Mouse (Mus musculus): Measurements from ENCODE around the gene Peak1. TPM values are rescaled to one million over a fixed set of nuclear protein-coding genes. Genes with fewer than 3 reads are reported as not detected.

The Peak1 gene
- polyA plus RNA-seq, 1 experiment from 2014 or later, result 2.2 TPM

DNA sequence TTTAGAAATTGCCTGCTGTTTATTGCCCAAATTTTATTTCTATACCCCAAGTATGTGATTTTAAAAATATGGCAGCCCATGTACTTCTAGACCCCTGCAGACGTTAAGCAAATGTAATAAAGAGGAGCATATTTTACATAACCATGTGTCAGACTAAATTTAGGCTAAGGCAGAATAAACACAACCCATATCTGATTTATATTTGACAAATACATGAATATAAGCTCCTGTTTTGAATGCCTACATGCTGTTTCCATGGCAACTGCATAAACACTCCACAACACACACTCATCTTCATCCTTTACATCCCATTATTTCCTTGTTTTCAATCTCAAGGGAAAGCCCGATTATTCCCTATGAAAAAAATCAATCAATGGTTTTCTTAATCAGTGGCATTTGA lies 108.8 kb downstream of the Peak1 start:
- H3K9me3 ChIP-seq (replicated peaks; ENCODE audit: control insufficient read depth, low read length, poor library complexity, severe bottlenecking), result no peaks in the 10 kb centered on the region
- no peak overlapping the region for H3K4me2 ChIP-seq (ENCODE audit: low read length)
- WGBS, result 35% methylated on average over 2 of the region's 2 CpGs
- H3K36me3 ChIP-seq (ENCODE audit: control insufficient read depth, insufficient read depth, low read length), result no peaks in the 10 kb centered on the region
- no peaks in the 10 kb centered on the region for H3K27me3 ChIP-seq (ENCODE audit: control insufficient read depth, insufficient read depth, low read depth, low read length)
- H3K27ac ChIP-seq (ENCODE audit: low read length), result no peak overlapping the region; the same call in 1 of the 2 replicates
- no peak overlapping the region for H3K9ac ChIP-seq (ENCODE audit: low read depth, low read length)
- no peak overlapping the region for H3K4me3 ChIP-seq (ENCODE audit: low read depth, low read length)
- H3K4me1 ChIP-seq (ENCODE audit: control insufficient read depth, insufficient read depth, low read length), result peaks cover 3% of the 10 kb centered on the region; the same call in 1 of the 2 replicates
- ATAC-seq, result no peak

DNA sequence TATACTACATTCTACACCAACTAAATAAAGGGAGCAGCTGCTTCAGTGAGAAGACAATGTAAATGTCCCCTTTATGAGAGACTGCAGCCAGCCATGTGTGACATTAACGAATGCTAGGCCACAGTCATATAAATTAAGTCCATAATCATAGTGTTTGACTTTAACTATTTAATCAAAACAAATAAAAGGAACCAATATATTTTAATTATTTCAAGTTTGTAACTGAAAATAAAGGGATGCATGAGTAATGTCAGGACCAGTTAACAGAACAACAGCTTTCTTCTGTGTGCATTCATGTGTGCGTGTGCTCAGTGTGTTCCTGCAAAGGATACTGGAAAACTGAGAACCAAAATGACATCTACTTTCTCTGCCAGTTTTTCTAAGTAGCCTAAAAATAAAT lies 113.3 kb downstream of the Peak1 start:
- Histone ChIP-seq H3K27ac (ENCODE audit: low read length) (no peak overlapping the region), H3K9me3 (replicated peaks; ENCODE audit: control insufficient read depth, low read length, poor library complexity, severe bottlenecking) (no peaks in the 10 kb centered on the region), H3K27me3 (ENCODE audit: control insufficient read depth, insufficient read depth, low read depth, low read length) (no peaks in the 10 kb centered on the region), H3K4me1 (ENCODE audit: control insufficient read depth, insufficient read depth, low read length) (peaks cover 3% of the 10 kb centered on the region; the same call in 1 of the 2 replicates), H3K4me2 (ENCODE audit: low read length) (no peak overlapping the region), H3K4me3 (ENCODE audit: low read depth, low read length) (no peak overlapping the region), H3K36me3 (ENCODE audit: control insufficient read depth, insufficient read depth, low read length) (no peaks in the 10 kb centered on the region), H3K9ac (ENCODE audit: low read depth, low read length) (no peak overlapping the region)
- no peak for ATAC-seq
- WGBS, result 64% methylated on average over 2 of the region's 2 CpGs

- no peaks in the 10 kb centered on the region for H3K36me3 ChIP-seq (ENCODE audit: control insufficient read depth, insufficient read depth, low read length)
- ATAC-seq, result no peak
Measured at GRCm38 (mm10) chr9:56302921-56303465, 114.9 kb downstream of the Peak1 start.

GRCm38 (mm10) chr9:56290019-56290418 lies 127.8 kb downstream of the Peak1 start:
- Histone ChIP-seq H3K9ac (ENCODE audit: low read depth, low read length) (no peak overlapping the region), H3K27ac (ENCODE audit: low read length) (no peak overlapping the region), H3K4me2 (ENCODE audit: low read length) (no peak overlapping the region), H3K36me3 (ENCODE audit: control insufficient read depth, insufficient read depth, low read length) (no peaks in the 10 kb centered on the region), H3K9me3 (replicated peaks; ENCODE audit: control insufficient read depth, low read length, poor library complexity, severe bottlenecking) (no peaks in the 10 kb centered on the region), H3K27me3 (ENCODE audit: control insufficient read depth, insufficient read depth, low read depth, low read length) (no peaks in the 10 kb centered on the region), H3K4me1 (ENCODE audit: control insufficient read depth, insufficient read depth, low read length) (no peaks in the 10 kb centered on the region), H3K4me3 (ENCODE audit: low read depth, low read length) (no peak overlapping the region)
- ATAC-seq, result no peak
- 93% methylated on average over 2 of the region's 2 CpGs for WGBS

More at GRCm38 (mm10) chr9:56302921-56303465, 114.9 kb downstream of the Peak1 start:
- 15% methylated on average over 3 of the region's 3 CpGs for WGBS
- Histone ChIP-seq H3K4me1 (ENCODE audit: control insufficient read depth, insufficient read depth, low read length) (peaks cover 2% of the 10 kb centered on the region; the same call in 1 of the 2 replicates), H3K9me3 (replicated peaks; ENCODE audit: control insufficient read depth, low read length, poor library complexity, severe bottlenecking) (no peaks in the 10 kb centered on the region), H3K4me2 (ENCODE audit: low read length) (no peak overlapping the region), H3K4me3 (ENCODE audit: low read depth, low read length) (no peak overlapping the region), H3K27me3 (ENCODE audit: control insufficient read depth, insufficient read depth, low read depth, low read length) (no peaks in the 10 kb centered on the region), H3K9ac (ENCODE audit: low read depth, low read length) (no peak overlapping the region), H3K27ac (ENCODE audit: low read length) (no peak overlapping the region)

- Histone ChIP-seq H3K4me2 (ENCODE audit: low read length) (no peak overlapping the region), H3K36me3 (ENCODE audit: control insufficient read depth, insufficient read depth, low read length) (no peaks in the 10 kb centered on the region), H3K27me3 (ENCODE audit: control insufficient read depth, insufficient read depth, low read depth, low read length) (no peaks in the 10 kb centered on the region), H3K4me1 (ENCODE audit: control insufficient read depth, insufficient read depth, low read length) (no peaks in the 10 kb centered on the region), H3K9ac (ENCODE audit: low read depth, low read length) (no peak overlapping the region), H3K27ac (ENCODE audit: low read length) (no peak overlapping the region), H3K4me3 (ENCODE audit: low read depth, low read length) (no peak overlapping the region), H3K9me3 (replicated peaks; ENCODE audit: control insufficient read depth, low read length, poor library complexity, severe bottlenecking) (no peaks in the 10 kb centered on the region)
- 87% methylated on average over 5 of the region's 5 CpGs for WGBS
- no peak for ATAC-seq
Measured at GRCm38 (mm10) chr9:56282481-56282880, 135.4 kb downstream of the Peak1 start.

DNA sequence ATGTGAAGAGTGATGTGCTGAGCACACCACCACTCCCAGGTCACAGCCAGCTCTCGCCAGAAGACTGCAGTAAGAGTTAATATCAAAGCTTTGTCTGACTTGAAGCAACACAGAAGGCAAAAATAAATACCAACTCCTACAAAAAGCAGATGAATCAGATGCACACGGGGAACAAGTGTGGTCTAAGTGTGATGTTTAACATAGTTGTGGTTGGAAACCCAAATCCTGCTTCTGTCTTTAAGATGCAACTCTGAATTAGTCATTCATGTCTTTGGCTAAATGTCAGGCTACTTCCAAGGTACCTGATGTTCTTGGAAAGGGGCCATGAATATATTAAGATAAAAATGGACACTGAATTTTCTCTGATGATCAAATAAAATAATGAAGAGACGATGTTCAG lies 144.3 kb downstream of the Peak1 start:
- WGBS, result 91% methylated on average over 3 of the region's 3 CpGs

GRCm38 (mm10) chr9:56272247-56272598 lies 145.6 kb downstream of the Peak1 start:
- Histone ChIP-seq H3K4me2 (ENCODE audit: low read length) (no peak overlapping the region), H3K27me3 (ENCODE audit: control insufficient read depth, insufficient read depth, low read depth, low read length) (no peaks in the 10 kb centered on the region), H3K36me3 (ENCODE audit: control insufficient read depth, insufficient read depth, low read length) (no peaks in the 10 kb centered on the region), H3K9ac (ENCODE audit: low read depth, low read length) (no peak overlapping the region), H3K4me1 (ENCODE audit: control insufficient read depth, insufficient read depth, low read length) (peaks cover 5% of the 10 kb centered on the region; the same call in 1 of the 2 replicates), H3K4me3 (ENCODE audit: low read depth, low read length) (no peak overlapping the region), H3K27ac (ENCODE audit: low read length) (no peak overlapping the region), H3K9me3 (replicated peaks; ENCODE audit: control insufficient read depth, low read length, poor library complexity, severe bottlenecking) (peaks cover 3% of the 10 kb centered on the region; the same call in 1 of the 2 replicates)
- ATAC-seq, result no peak
- 90% methylated on average over 2 of the region's 2 CpGs for WGBS

More for the DNA sequence above, 144.3 kb downstream of the Peak1 start:
- Histone ChIP-seq H3K4me1 (ENCODE audit: control insufficient read depth, insufficient read depth, low read length) (peaks cover 5% of the 10 kb centered on the region; the same call in 1 of the 2 replicates), H3K4me3 (ENCODE audit: low read depth, low read length) (no peak overlapping the region), H3K9ac (ENCODE audit: low read depth, low read length) (no peak overlapping the region), H3K27me3 (ENCODE audit: control insufficient read depth, insufficient read depth, low read depth, low read length) (no peaks in the 10 kb centered on the region), H3K27ac (ENCODE audit: low read length) (no peak overlapping the region), H3K9me3 (replicated peaks; ENCODE audit: control insufficient read depth, low read length, poor library complexity, severe bottlenecking) (peaks cover 3% of the 10 kb centered on the region; the same call in 1 of the 2 replicates), H3K4me2 (ENCODE audit: low read length) (no peak overlapping the region), H3K36me3 (ENCODE audit: control insufficient read depth, insufficient read depth, low read length) (no peaks in the 10 kb centered on the region)
- ATAC-seq, result no peak

DNA sequence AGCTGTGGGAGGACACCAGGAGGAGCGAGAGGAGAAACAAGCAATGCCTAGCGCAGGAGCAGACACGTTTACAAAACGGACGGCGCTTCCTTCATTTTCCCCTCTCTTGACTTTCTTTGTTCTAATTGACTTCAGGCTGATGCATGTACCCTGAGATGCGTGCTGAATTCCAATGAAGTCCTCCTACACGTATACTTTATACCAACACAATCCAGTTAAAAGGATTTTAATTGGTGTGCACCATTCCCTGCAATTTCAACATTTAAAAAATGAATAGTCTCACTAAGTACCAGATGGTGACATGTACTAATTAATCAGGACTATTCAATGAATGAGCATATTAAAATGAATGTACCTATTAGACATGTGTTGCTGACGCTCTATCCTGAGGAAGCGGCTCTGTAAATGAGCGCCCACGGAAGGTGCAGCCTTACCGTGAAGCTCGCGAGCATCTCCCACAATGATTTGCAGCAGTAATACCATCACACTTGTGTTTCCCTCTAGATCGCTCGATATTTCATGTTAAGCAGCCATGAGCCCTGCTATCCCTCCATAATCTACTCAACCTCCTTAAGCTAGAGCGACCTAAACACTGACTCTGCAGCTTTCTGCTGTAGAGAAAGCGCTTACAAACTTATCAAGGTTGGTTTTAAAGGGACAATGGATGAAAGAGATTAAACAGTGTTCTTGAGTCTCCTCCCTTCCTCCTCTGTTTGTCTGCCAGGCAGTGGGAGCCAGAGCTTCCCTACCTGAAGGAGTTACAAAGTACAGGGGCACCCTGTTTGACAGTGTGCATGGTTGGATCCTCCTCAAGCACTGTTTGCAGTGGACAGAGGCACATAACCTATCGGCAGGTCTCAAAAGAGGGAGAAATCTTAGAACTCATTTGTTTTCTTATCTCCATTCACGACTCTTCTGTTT lies 146.3 kb downstream of the Peak1 start:
- peak overlapping the region; percentile 7; the same call in 1 of the 2 replicates for H3K27ac ChIP-seq (ENCODE audit: low read length)
- peak overlapping the region; percentile 26; the same call in 1 of the 2 replicates for H3K4me2 ChIP-seq (ENCODE audit: low read length)
- no peak overlapping the region for H3K4me3 ChIP-seq (ENCODE audit: low read depth, low read length)
- WGBS, result 65% methylated on average over 21 of the region's 21 CpGs
- H3K36me3 ChIP-seq (ENCODE audit: control insufficient read depth, insufficient read depth, low read length), result no peaks in the 10 kb centered on the region
- H3K9ac ChIP-seq (ENCODE audit: low read depth, low read length), result no peak overlapping the region
- H3K27me3 ChIP-seq (ENCODE audit: control insufficient read depth, insufficient read depth, low read depth, low read length), result no peaks in the 10 kb centered on the region
- peaks cover 5% of the 10 kb centered on the region; the same call in 1 of the 2 replicates for H3K4me1 ChIP-seq (ENCODE audit: control insufficient read depth, insufficient read depth, low read length)
- peaks cover 3% of the 10 kb centered on the region; the same call in 1 of the 2 replicates for H3K9me3 ChIP-seq (replicated peaks; ENCODE audit: control insufficient read depth, low read length, poor library complexity, severe bottlenecking)
- no peak for ATAC-seq

GRCm38 (mm10) chr9:56269101-56269500 lies 148.8 kb downstream of the Peak1 start:
- Histone ChIP-seq H3K36me3 (ENCODE audit: control insufficient read depth, insufficient read depth, low read length) (no peaks in the 10 kb centered on the region), H3K9me3 (replicated peaks; ENCODE audit: control insufficient read depth, low read length, poor library complexity, severe bottlenecking) (peaks cover 3% of the 10 kb centered on the region; the same call in 1 of the 2 replicates), H3K4me2 (ENCODE audit: low read length) (no peak overlapping the region), H3K4me1 (ENCODE audit: control insufficient read depth, insufficient read depth, low read length) (peaks cover 5% of the 10 kb centered on the region; the same call in 1 of the 2 replicates), H3K27ac (ENCODE audit: low read length) (no peak overlapping the region), H3K9ac (ENCODE audit: low read depth, low read length) (no peak overlapping the region), H3K27me3 (ENCODE audit: control insufficient read depth, insufficient read depth, low read depth, low read length) (no peaks in the 10 kb centered on the region), H3K4me3 (ENCODE audit: low read depth, low read length) (no peak overlapping the region)
- ATAC-seq, result no peak
- 85% methylated on average over 3 of the region's 3 CpGs for WGBS
